Mouse (Mus musculus) intestine, postnatal 0 days (tissue): ENCODE measurements around the gene Adh5. TPM values are rescaled to one million over a fixed set of nuclear protein-coding genes. Genes with fewer than 3 reads are reported as not detected.

Experiments used
- ATAC-seq: fragments of 200-750 bp; cut with Nextera tagmentation; 2 replicates; pipeline ENCODE4 v1.8.0; 2017; ENCODE audit warnings: mild to moderate bottlenecking, moderate TSS enrichment, moderate library complexity
- H3K27ac ChIP-seq: fragments of 300-500 bp; sonication (generic); 2 replicates; pipeline ENCODE4 v1.5.1; 2014; ENCODE audit warnings: mild to moderate bottlenecking, low read depth, low read length, moderate library complexity
- H3K27me3 ChIP-seq: fragments of 300-500 bp; sonication (generic); replicated peaks from 2 replicates; pipeline ENCODE4 v1.6.1; 2014; ENCODE audit warnings: low read length, mixed read lengths; ENCODE audit not compliant: control insufficient read depth, insufficient read depth
- H3K36me3 ChIP-seq: fragments of 300-500 bp; sonication (generic); 2 replicates; pipeline ENCODE4 v1.6.1; 2014; ENCODE audit warnings: mild to moderate bottlenecking, moderate library complexity; ENCODE audit not compliant: control insufficient read depth, insufficient read depth
- H3K4me1 ChIP-seq: fragments of 300-500 bp; sonication (generic); replicated peaks from 2 replicates; pipeline ENCODE4 v1.6.1; 2014; ENCODE audit warnings: antibody characterized with exemption, low read length, mixed read lengths; ENCODE audit not compliant: control insufficient read depth, insufficient read depth
- H3K4me2 ChIP-seq: fragments of 300-500 bp; sonication (generic); replicated peaks from 2 replicates; pipeline ENCODE4 v1.6.1; 2014; ENCODE audit warnings: low read depth, mild to moderate bottlenecking, moderate library complexity
- H3K4me3 ChIP-seq: fragments of 300-500 bp; sonication (generic); 2 replicates; pipeline ENCODE4 v1.5.1; 2014; ENCODE audit warnings: low read depth, low read length
- H3K9ac ChIP-seq: fragments of 300-500 bp; sonication (generic); 2 replicates; pipeline ENCODE4 v1.6.1; 2014; ENCODE audit warnings: mild to moderate bottlenecking, low read depth, low read length
- H3K9me3 ChIP-seq: fragments of 300-500 bp; sonication (generic); 2 replicates; pipeline ENCODE4 v1.6.1; 2016; ENCODE audit warnings: mixed run types; ENCODE audit not compliant: control insufficient read depth
- CTCF ChIP-seq: sonication (generic); IDR thresholded peaks from 2 replicates; pipeline ENCODE4 v1.5.1; 2016; ENCODE audit warnings: low read depth, mild to moderate bottlenecking, control low read depth, antibody characterized with exemption, moderate library complexity
- WGBS: fragments of 180-500 bp; shearing (Covaris S2); extraction: QIAGEN DNeasy Blood & Tissue Kit; methylation state at CpG from one replicate; pipeline ENCODE4 v1.1.7; 2014; 5-methylcytosine and 5-hydroxymethylcytosine counted together
- polyA plus RNA-seq: library from polyadenylated mRNA; unstranded; fragments of >200 nt; fragmentation: Nextera tagmentation; extraction: Ambion mirVana; gene quantifications from 2 replicates; pipeline ENCODE4 v1.2.1, GENCODE M21; 2015

The Adh5 gene
- polyA plus RNA-seq, 1 experiment from 2014 or later: 105 TPM

- Histone ChIP-seq H3K27ac (no peak overlapping the region), H3K4me2 (no peak overlapping the region), H3K9me3 (no peaks in the 10 kb centered on the region), H3K4me1 (no peaks in the 10 kb centered on the region; the same call in 1 of the 2 replicates), H3K27me3 (no peaks in the 10 kb centered on the region), H3K4me3 (no peak overlapping the region), H3K9ac (no peak overlapping the region), H3K36me3 (peaks cover 65% of the 10 kb centered on the region)
- no peak for TF ChIP-seq CTCF
- 89% methylated on average over 10 of the region's 10 CpGs for WGBS
- ATAC-seq: no peak
Observed at GRCm38 (mm10) chr3:138452169-138452568, 9.3 kb downstream of the Adh5 start.

GRCm38 (mm10) chr3:138454234-138454633 lies 11.3 kb downstream of the Adh5 start:
- Histone ChIP-seq H3K36me3 (peaks cover 59% of the 10 kb centered on the region), H3K4me2 (no peak overlapping the region), H3K27ac (no peak overlapping the region), H3K27me3 (no peaks in the 10 kb centered on the region), H3K4me3 (no peak overlapping the region), H3K9me3 (no peaks in the 10 kb centered on the region), H3K4me1 (no peaks in the 10 kb centered on the region), H3K9ac (no peak overlapping the region)
- no peak for TF ChIP-seq CTCF
- 90% methylated on average over 1 of the region's 1 CpGs for WGBS
- no peak for ATAC-seq

- no peaks in the 10 kb centered on the region for H3K27me3 ChIP-seq
- no peak overlapping the region for H3K4me2 ChIP-seq
- ATAC-seq: no peak
- TF ChIP-seq CTCF: no peak
- WGBS: 82% methylated on average over 13 of the region's 13 CpGs
- H3K4me1 ChIP-seq: no peaks in the 10 kb centered on the region
- H3K36me3 ChIP-seq: peaks cover 60% of the 10 kb centered on the region
- no peak overlapping the region for H3K9ac ChIP-seq
- H3K9me3 ChIP-seq: no peaks in the 10 kb centered on the region
- H3K27ac ChIP-seq: no peak overlapping the region
- no peak overlapping the region for H3K4me3 ChIP-seq
Observed at GRCm38 (mm10) chr3:138454711-138455435, 12.0 kb downstream of the Adh5 start.

GRCm38 (mm10) chr3:138458441-138458840 lies 15.5 kb downstream of the Adh5 start:
- 97% methylated on average over 3 of the region's 3 CpGs for WGBS
- peaks cover 58% of the 10 kb centered on the region for H3K36me3 ChIP-seq

GRCm38 (mm10) chr3:138460260-138460659 lies 17.4 kb downstream of the Adh5 start:
- H3K4me3 ChIP-seq: no peak overlapping the region
- no peaks in the 10 kb centered on the region for H3K27me3 ChIP-seq
- no peaks in the 10 kb centered on the region for H3K9me3 ChIP-seq
- peak; percentile 51 for TF ChIP-seq CTCF
- H3K4me2 ChIP-seq: no peak overlapping the region
- WGBS: 85% methylated on average over 13 of the region's 13 CpGs
- H3K36me3 ChIP-seq: peaks cover 69% of the 10 kb centered on the region
- no peaks in the 10 kb centered on the region for H3K4me1 ChIP-seq
- no peak overlapping the region for H3K9ac ChIP-seq
- no peak overlapping the region for H3K27ac ChIP-seq
- no peak for ATAC-seq

More at GRCm38 (mm10) chr3:138458441-138458840, 15.5 kb downstream of the Adh5 start:
- H3K4me3 ChIP-seq: no peak overlapping the region
- no peak overlapping the region for H3K9ac ChIP-seq
- H3K4me2 ChIP-seq: no peak overlapping the region
- no peak for TF ChIP-seq CTCF
- H3K4me1 ChIP-seq: no peaks in the 10 kb centered on the region
- ATAC-seq: no peak
- H3K9me3 ChIP-seq: no peaks in the 10 kb centered on the region
- H3K27me3 ChIP-seq: no peaks in the 10 kb centered on the region
- H3K27ac ChIP-seq: no peak overlapping the region

- Histone ChIP-seq H3K36me3 (peaks cover 69% of the 10 kb centered on the region), H3K4me3 (no peak overlapping the region), H3K27me3 (no peaks in the 10 kb centered on the region), H3K27ac (no peak overlapping the region), H3K9ac (no peak overlapping the region), H3K9me3 (no peaks in the 10 kb centered on the region), H3K4me1 (no peaks in the 10 kb centered on the region), H3K4me2 (no peak overlapping the region)
- 96% methylated on average over 3 of the region's 3 CpGs for WGBS
- ATAC-seq: no peak
- no peak for TF ChIP-seq CTCF
Observed at GRCm38 (mm10) chr3:138461832-138462231, 18.9 kb downstream of the Adh5 start.
